Mouse (Mus musculus) forebrain, embryonic 13.5 days (tissue): ENCODE data around the gene Sh2d6. TPM values are rescaled to one million over a fixed set of nuclear protein-coding genes. Genes with fewer than 3 reads are reported as not detected.
"Not testable (repeated sequence)": the region's sequence is repeated elsewhere in the genome, so short reads cannot be mapped to it uniquely, and the experiment has no call there.

Source experiments
- ATAC-seq: fragments of 200-750 bp; cut with Nextera tagmentation; 2 replicates; pipeline ENCODE4 v1.8.0; 2017
- H3K27ac ChIP-seq: fragments of 300-500 bp; sonication (generic); 2 replicates; pipeline ENCODE4 v1.5.1; 2015; ENCODE audit warnings: inconsistent platforms, mild to moderate bottlenecking, moderate library complexity
- H3K27me3 ChIP-seq: fragments of 300-500 bp; sonication (generic); 2 replicates; pipeline ENCODE4 v1.6.1; 2015; ENCODE audit warnings: mild to moderate bottlenecking, inconsistent platforms
- H3K36me3 ChIP-seq: fragments of 300-500 bp; sonication (generic); 2 replicates; pipeline ENCODE4 v1.6.1; 2015; ENCODE audit warnings: mild to moderate bottlenecking, inconsistent platforms; ENCODE audit not compliant: poor library complexity, severe bottlenecking
- H3K4me1 ChIP-seq: fragments of 300-500 bp; sonication (generic); 2 replicates; pipeline ENCODE4 v1.6.1; 2015; ENCODE audit warnings: inconsistent platforms
- H3K4me2 ChIP-seq: fragments of 300-500 bp; sonication (generic); 2 replicates; pipeline ENCODE4 v1.6.1; 2015; ENCODE audit warnings: inconsistent platforms, mild to moderate bottlenecking, moderate library complexity
- H3K4me3 ChIP-seq: fragments of 300-500 bp; sonication (generic); 2 replicates; pipeline ENCODE4 v1.5.1; 2015; ENCODE audit warnings: mild to moderate bottlenecking, inconsistent platforms
- H3K9ac ChIP-seq: fragments of 300-500 bp; sonication (generic); 2 replicates; pipeline ENCODE4 v1.6.1; 2015; ENCODE audit warnings: mild to moderate bottlenecking, inconsistent platforms
- H3K9me3 ChIP-seq: fragments of 300-500 bp; sonication (generic); replicated peaks from 2 replicates; pipeline ENCODE4 v1.6.1; 2016; ENCODE audit warnings: inconsistent platforms
- WGBS: fragments of 180-500 bp; shearing (Covaris S2); methylation state at CpG from one replicate; pipeline ENCODE4 v1.1.7; 2015; 5-methylcytosine and 5-hydroxymethylcytosine counted together
- polyA plus RNA-seq: library from polyadenylated mRNA; unstranded; fragments of >200 nt; fragmentation: Nextera tagmentation; extraction: Ambion mirVana; gene quantifications from 2 replicates; pipeline ENCODE4 v1.2.1, GENCODE M21; 2015

Gene Sh2d6
- polyA plus RNA-seq, 1 experiment from 2014 or later = 0.62 TPM

- Histone ChIP-seq H3K4me1 (no peaks in the 10 kb centered on the region), H3K9ac (no peak overlapping the region), H3K9me3 (no peaks in the 10 kb centered on the region), H3K4me2 (no peak overlapping the region), H3K36me3 (no peaks in the 10 kb centered on the region), H3K27ac (no peak overlapping the region), H3K4me3 (no peak overlapping the region), H3K27me3 (no peaks in the 10 kb centered on the region)
- WGBS = 84% methylated on average over 3 of the region's 3 CpGs
- no peak for ATAC-seq
Measured at GRCm38 (mm10) chr6:72491151-72491550, 30.4 kb downstream of the Sh2d6 start.

GRCm38 (mm10) chr6:72489534-72489933 lies 32.0 kb downstream of the Sh2d6 start:
- no peak overlapping the region for H3K9ac ChIP-seq
- H3K4me2 ChIP-seq = no peak overlapping the region
- H3K27me3 ChIP-seq = no peaks in the 10 kb centered on the region
- ATAC-seq = no peak
- H3K4me1 ChIP-seq = no peaks in the 10 kb centered on the region
- no peaks in the 10 kb centered on the region for H3K9me3 ChIP-seq
- no peak overlapping the region for H3K4me3 ChIP-seq
- no peaks in the 10 kb centered on the region for H3K36me3 ChIP-seq
- H3K27ac ChIP-seq = no peak overlapping the region

GRCm38 (mm10) chr6:72488850-72489249 lies 32.7 kb downstream of the Sh2d6 start:
- Histone ChIP-seq H3K9ac (no peak overlapping the region), H3K4me3 (no peak overlapping the region), H3K4me1 (no peaks in the 10 kb centered on the region), H3K36me3 (no peaks in the 10 kb centered on the region), H3K9me3 (no peaks in the 10 kb centered on the region), H3K27ac (no peak overlapping the region), H3K4me2 (no peak overlapping the region), H3K27me3 (no peaks in the 10 kb centered on the region)
- WGBS = 73% methylated on average over 3 of the region's 3 CpGs
- no peak for ATAC-seq

- no peaks in the 10 kb centered on the region for H3K36me3 ChIP-seq
- no peak overlapping the region for H3K4me3 ChIP-seq
- 75% methylated on average over 3 of the region's 3 CpGs for WGBS
- no peak for ATAC-seq
- H3K4me1 ChIP-seq = no peaks in the 10 kb centered on the region
- H3K27ac ChIP-seq = no peak overlapping the region
- no peak overlapping the region for H3K4me2 ChIP-seq
- H3K9me3 ChIP-seq = no peaks in the 10 kb centered on the region
- no peak overlapping the region for H3K9ac ChIP-seq
- no peaks in the 10 kb centered on the region for H3K27me3 ChIP-seq
Measured at GRCm38 (mm10) chr6:72487282-72487681, 34.2 kb downstream of the Sh2d6 start.

GRCm38 (mm10) chr6:72486307-72486706 lies 35.2 kb downstream of the Sh2d6 start:
- Histone ChIP-seq H3K4me1 (no peaks in the 10 kb centered on the region), H3K9ac (no peak overlapping the region), H3K36me3 (no peaks in the 10 kb centered on the region), H3K27ac (no peak overlapping the region), H3K9me3 (no peaks in the 10 kb centered on the region), H3K4me3 (no peak overlapping the region), H3K4me2 (no peak overlapping the region), H3K27me3 (no peaks in the 10 kb centered on the region)
- 93% methylated on average over 6 of the region's 6 CpGs for WGBS
- ATAC-seq = no peak

GRCm38 (mm10) chr6:72484887-72485286 lies 36.6 kb downstream of the Sh2d6 start:
- WGBS = 77% methylated on average over 4 of the region's 4 CpGs
- H3K4me3 ChIP-seq = no peak overlapping the region
- no peak overlapping the region for H3K9ac ChIP-seq
- no peak for ATAC-seq
- no peak overlapping the region for H3K4me2 ChIP-seq
- H3K27me3 ChIP-seq = no peaks in the 10 kb centered on the region
- H3K9me3 ChIP-seq = no peaks in the 10 kb centered on the region
- H3K27ac ChIP-seq = no peak overlapping the region
- H3K36me3 ChIP-seq = no peaks in the 10 kb centered on the region
- no peaks in the 10 kb centered on the region for H3K4me1 ChIP-seq

GRCm38 (mm10) chr6:72482156-72482555 lies 39.4 kb downstream of the Sh2d6 start:
- H3K27ac ChIP-seq = no peak overlapping the region
- H3K27me3 ChIP-seq = no peaks in the 10 kb centered on the region
- no peaks in the 10 kb centered on the region for H3K4me1 ChIP-seq
- H3K9me3 ChIP-seq = no peaks in the 10 kb centered on the region
- no peaks in the 10 kb centered on the region for H3K36me3 ChIP-seq
- WGBS = 58% methylated on average over 2 of the region's 2 CpGs
- H3K4me2 ChIP-seq = no peak overlapping the region
- H3K9ac ChIP-seq = no peak overlapping the region
- H3K4me3 ChIP-seq = no peak overlapping the region
- no peak for ATAC-seq

GRCm38 (mm10) chr6:72480422-72480702 lies 41.1 kb downstream of the Sh2d6 start:
- Histone ChIP-seq H3K9me3 (no peaks in the 10 kb centered on the region), H3K4me2 (no peak overlapping the region), H3K9ac (no peak overlapping the region), H3K36me3 (no peaks in the 10 kb centered on the region), H3K4me3 (no peak overlapping the region), H3K4me1 (no peaks in the 10 kb centered on the region), H3K27ac (no peak overlapping the region), H3K27me3 (no peaks in the 10 kb centered on the region)
- WGBS = 98% methylated on average over 2 of the region's 2 CpGs
- ATAC-seq = no peak

GRCm38 (mm10) chr6:72479645-72480421 lies 41.7 kb downstream of the Sh2d6 start:
- no peak overlapping the region for H3K4me3 ChIP-seq
- H3K9ac ChIP-seq = no peak overlapping the region
- ATAC-seq = no peak
- H3K27me3 ChIP-seq = no peaks in the 10 kb centered on the region
- WGBS = 89% methylated on average over 12 of the region's 12 CpGs
- H3K36me3 ChIP-seq = no peaks in the 10 kb centered on the region
- no peaks in the 10 kb centered on the region for H3K4me1 ChIP-seq
- no peak overlapping the region for H3K4me2 ChIP-seq
- no peak overlapping the region for H3K27ac ChIP-seq
- H3K9me3 ChIP-seq = no peaks in the 10 kb centered on the region

GRCm38 (mm10) chr6:72478691-72479090 lies 42.8 kb downstream of the Sh2d6 start:
- not testable (repeated sequence) for H3K27me3 ChIP-seq, H3K4me3 ChIP-seq, ATAC-seq, H3K9ac ChIP-seq, H3K36me3 ChIP-seq, H3K4me2 ChIP-seq, H3K9me3 ChIP-seq, H3K4me1 ChIP-seq, H3K27ac ChIP-seq
- WGBS = 81% methylated on average over 3 of the region's 3 CpGs

- no peak overlapping the region for H3K4me3 ChIP-seq
- WGBS = 89% methylated on average over 3 of the region's 3 CpGs
- no peak overlapping the region for H3K9ac ChIP-seq
- no peak overlapping the region for H3K27ac ChIP-seq
- no peaks in the 10 kb centered on the region for H3K36me3 ChIP-seq
- no peak for ATAC-seq
- no peak overlapping the region for H3K4me2 ChIP-seq
- H3K27me3 ChIP-seq = no peaks in the 10 kb centered on the region
- H3K4me1 ChIP-seq = no peaks in the 10 kb centered on the region
- no peaks in the 10 kb centered on the region for H3K9me3 ChIP-seq
Measured at GRCm38 (mm10) chr6:72477621-72478020, 43.9 kb downstream of the Sh2d6 start.

- H3K9me3 ChIP-seq = no peaks in the 10 kb centered on the region
- WGBS = 88% methylated on average over 5 of the region's 5 CpGs
- no peak overlapping the region for H3K27ac ChIP-seq
- no peaks in the 10 kb centered on the region for H3K36me3 ChIP-seq
- ATAC-seq = no peak
- H3K4me3 ChIP-seq = no peak overlapping the region
- no peak overlapping the region for H3K9ac ChIP-seq
- H3K4me2 ChIP-seq = no peak overlapping the region
- no peaks in the 10 kb centered on the region for H3K4me1 ChIP-seq
- no peaks in the 10 kb centered on the region for H3K27me3 ChIP-seq
Measured at GRCm38 (mm10) chr6:72476836-72477235, 44.7 kb downstream of the Sh2d6 start.

GRCm38 (mm10) chr6:72475221-72475985 lies 46.1 kb downstream of the Sh2d6 start:
- 81% methylated on average over 4 of the region's 4 CpGs for WGBS
- Histone ChIP-seq H3K27ac (no peak overlapping the region), H3K9me3 (no peaks in the 10 kb centered on the region), H3K4me3 (no peak overlapping the region), H3K27me3 (no peaks in the 10 kb centered on the region), H3K36me3 (no peaks in the 10 kb centered on the region), H3K4me1 (no peaks in the 10 kb centered on the region), H3K4me2 (no peak overlapping the region), H3K9ac (no peak overlapping the region)
- no peak for ATAC-seq
